Mouse (Mus musculus) myocyte (in vitro differentiated cells): ENCODE measurements at regions not wholly inside any gene's neighbourhood (a gene's known extent, or its start where the extent isn't known, plus 50 kb on each side); places are given as distances from the start of the nearest gene placed in this dataset.

Source experiments
- MAX ChIP-seq: IDR thresholded peaks from one replicate; pipeline ENCODE4 v1.6.1; 2011; ENCODE audit warnings: low read depth, mild to moderate bottlenecking, control low read depth
- POLR2A ChIP-seq: IDR thresholded peaks from one replicate; pipeline ENCODE4 v1.6.1; 2011; ENCODE audit warnings: low read depth, mild to moderate bottlenecking, control low read depth, moderate library complexity; ENCODE audit not compliant: insufficient read length

- TF ChIP-seq POLR2A (no peak), MAX (no peak)
Measured at GRCm38 (mm10) chr13:44232716-44233051, 448.1 kb downstream of the Cd83 start.
